Mouse (Mus musculus): Measurements from ENCODE around the gene Rtn4rl1. TPM values are rescaled to one million over a fixed set of nuclear protein-coding genes. Genes with fewer than 3 reads are reported as not detected.

Rtn4rl1 gene
- total RNA-seq, 2 experiments from 2014 or later, result 37.3 to 53.0 TPM

- peak; percentile 51 to 81 for DNase-seq
Observed at GRCm38 (mm10) chr11:75213372-75214080, 19.9 kb downstream of the Rtn4rl1 start.

- DNase-seq, result no peak
Observed at GRCm38 (mm10) chr11:75214081-75214950, 20.7 kb downstream of the Rtn4rl1 start.

- peak; percentile 77 to 87 for DNase-seq
Observed at GRCm38 (mm10) chr11:75220115-75220514, 26.5 kb downstream of the Rtn4rl1 start.

- DNase-seq, result peak; percentile 37 to 41
Observed at GRCm38 (mm10) chr11:75220517-75221145, 27.0 kb downstream of the Rtn4rl1 start.

- peak in 1 of 2 experiments; percentile 46 for DNase-seq
Observed at GRCm38 (mm10) chr11:75224062-75224461, 30.5 kb downstream of the Rtn4rl1 start.

DNA sequence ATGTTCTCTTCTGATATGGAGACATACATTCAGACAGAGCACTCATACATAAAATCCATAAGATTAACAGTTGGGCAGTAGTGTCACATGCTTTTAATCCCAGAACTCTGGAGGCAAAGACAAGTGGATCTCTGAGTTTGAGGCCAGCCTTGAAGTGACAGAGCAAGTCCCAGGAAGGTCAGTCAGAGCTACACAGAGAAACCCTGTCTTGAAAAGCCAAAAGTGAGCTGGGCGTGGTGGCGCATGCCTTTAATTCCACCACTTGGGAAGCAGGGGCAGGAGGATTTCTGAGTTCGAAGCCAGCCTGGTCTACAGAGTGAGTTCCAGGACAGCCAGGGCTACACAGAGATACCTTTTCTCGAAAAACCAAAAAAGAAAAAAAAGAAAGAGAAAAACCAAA is 31.3 kb downstream of the Rtn4rl1 start:
- DNase-seq, result no peak

- no peak for DNase-seq
Observed at GRCm38 (mm10) chr11:75227632-75228031, 34.0 kb downstream of the Rtn4rl1 start.

DNA sequence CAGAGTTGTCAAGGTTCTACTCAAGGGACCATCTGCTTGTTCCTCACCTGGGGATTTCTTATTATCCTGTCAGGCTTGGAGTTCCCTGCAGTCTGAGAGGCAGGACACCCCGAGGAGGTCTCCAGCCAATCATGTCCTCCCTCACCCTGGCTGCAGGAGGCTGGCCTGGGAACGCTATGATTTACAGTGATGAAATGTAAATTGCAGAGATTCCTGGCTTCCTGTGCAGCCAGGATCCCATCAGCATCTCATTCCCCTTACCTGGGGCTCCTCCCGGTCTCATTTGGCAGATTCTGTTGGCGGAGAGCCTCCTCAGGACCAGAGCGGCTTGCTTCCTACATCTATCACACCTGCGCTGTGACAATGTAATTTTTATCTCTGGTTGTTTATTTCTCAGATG is 35.7 kb downstream of the Rtn4rl1 start:
- DNase-seq, result no peak

GRCm38 (mm10) chr11:75230272-75230760 is 36.7 kb downstream of the Rtn4rl1 start:
- DNase-seq, result no peak

DNA sequence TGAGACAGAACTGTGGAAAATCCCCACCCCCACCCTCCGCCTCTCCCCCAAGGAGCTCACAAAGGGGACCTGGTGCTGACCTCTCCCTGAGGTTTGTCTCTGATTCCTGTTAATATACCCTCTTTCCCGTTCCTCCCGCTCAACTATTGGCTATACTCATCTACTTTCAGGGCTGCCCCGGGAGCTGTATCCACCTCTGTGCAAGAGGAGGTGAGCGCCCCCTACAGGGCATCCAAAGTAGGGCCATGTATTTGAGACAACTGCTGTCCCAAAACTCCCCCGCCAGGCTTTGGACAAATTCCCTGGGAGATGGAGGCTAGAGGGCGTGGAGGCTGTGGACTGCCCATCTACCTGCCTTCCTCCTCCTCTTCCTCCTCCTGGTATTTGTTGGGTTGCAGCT is 38.2 kb downstream of the Rtn4rl1 start:
- DNase-seq, result peak; percentile 85 to 90

DNA sequence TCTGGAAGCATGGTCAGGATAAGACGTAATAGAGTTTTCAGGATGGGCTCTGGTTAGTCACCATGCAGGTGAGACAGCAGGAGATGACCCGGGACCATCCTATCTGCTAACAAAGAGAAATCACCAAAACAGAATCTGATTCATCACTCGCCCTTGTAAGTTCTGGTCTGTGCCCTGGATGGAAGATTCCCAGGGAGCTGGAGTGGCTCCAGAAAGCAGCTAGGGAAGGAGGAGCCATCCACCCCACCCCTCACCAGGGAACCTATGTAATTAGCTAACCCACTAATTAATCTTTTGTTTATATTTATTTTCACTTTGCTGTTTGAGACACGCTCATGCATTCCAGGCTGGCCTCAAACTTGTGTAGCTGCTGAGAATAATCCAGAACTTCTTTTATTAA is 38.9 kb downstream of the Rtn4rl1 start:
- DNase-seq, result peak; percentile 84 to 86

DNA sequence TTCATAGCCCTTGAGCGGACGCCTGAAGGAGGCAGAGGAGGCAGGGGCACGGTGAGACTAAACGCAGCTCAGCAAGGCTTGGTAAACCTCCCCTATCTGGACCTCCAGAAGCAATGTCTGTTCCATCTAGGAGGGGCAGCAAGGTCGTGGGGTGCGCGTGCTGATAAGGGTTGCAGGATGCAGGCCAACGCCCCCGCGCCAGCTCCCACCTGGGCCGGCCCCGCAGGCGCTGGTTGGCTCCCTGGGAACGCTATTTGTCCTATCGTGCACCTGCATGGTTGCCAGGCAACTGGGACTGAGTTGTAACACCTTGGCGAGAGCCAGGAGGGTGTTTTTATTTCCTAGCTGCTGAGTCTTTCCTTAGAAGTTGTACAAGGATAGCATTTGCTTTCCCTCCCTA is 41.2 kb downstream of the Rtn4rl1 start:
- DNase-seq, result no peak

DNA sequence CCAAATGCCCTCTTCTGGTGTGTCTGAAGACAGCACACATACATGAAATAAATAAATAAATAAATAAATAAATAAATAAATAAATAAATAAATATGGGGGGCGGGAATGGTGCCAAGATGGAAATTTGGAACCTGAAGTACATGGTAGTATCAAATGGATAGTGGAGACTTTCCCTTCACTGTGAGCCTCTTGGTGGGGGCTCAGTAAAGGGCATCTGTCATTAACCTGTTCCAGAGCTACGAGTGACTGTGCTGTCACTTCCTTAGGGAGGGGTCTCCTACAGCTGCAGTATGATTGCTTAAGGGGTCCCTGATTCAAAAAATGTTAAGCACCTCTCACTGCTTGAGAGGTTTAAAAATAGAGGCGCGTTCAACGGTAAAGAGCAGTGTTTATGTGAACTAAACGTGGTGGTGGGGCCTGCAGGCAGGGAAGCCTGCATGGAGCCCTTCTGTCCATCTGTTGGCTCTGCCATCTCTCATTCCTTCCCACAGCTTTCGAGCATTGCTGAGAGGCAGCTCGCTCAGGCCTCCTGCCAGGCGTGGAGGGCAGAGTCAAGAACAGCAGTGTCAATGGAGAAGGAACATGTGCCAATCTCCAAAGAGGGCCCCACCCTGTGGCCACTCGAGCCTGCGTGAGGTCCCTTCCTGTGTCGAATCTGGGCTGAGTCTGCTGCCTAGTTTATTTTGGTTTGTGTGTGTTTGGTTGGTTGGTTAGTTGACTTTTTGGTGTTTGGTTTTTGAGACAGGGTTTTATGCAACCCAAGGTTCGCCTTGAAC is 46.8 kb downstream of the Rtn4rl1 start:
- no peak for DNase-seq

DNA sequence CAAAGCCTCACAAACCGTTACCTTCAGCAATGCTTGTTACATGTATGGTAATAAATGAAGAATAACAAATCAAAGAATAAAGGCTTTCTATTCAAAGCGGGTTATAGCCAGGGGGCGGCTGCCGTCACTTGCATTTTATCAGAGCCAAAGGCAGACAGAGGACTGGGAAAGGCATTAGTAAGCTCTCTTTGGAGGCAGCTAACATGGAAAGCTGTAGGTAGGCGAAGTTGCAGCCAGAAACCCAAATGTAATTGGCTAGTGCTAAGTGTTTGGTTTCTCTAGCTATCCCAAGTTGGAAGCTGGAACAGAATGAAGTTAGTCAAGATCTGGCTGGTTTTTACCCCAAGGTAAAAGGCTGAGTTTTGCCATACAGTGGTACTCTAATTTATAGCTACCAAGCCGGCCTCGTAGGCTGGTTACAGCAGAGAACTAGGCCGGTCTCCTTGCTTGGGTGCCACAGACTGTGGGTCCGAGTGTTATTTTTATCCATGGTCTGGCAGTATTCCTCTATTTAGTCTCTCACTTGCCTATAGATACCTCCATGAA is 49.2 kb downstream of the Rtn4rl1 start:
- no peak for DNase-seq

DNA sequence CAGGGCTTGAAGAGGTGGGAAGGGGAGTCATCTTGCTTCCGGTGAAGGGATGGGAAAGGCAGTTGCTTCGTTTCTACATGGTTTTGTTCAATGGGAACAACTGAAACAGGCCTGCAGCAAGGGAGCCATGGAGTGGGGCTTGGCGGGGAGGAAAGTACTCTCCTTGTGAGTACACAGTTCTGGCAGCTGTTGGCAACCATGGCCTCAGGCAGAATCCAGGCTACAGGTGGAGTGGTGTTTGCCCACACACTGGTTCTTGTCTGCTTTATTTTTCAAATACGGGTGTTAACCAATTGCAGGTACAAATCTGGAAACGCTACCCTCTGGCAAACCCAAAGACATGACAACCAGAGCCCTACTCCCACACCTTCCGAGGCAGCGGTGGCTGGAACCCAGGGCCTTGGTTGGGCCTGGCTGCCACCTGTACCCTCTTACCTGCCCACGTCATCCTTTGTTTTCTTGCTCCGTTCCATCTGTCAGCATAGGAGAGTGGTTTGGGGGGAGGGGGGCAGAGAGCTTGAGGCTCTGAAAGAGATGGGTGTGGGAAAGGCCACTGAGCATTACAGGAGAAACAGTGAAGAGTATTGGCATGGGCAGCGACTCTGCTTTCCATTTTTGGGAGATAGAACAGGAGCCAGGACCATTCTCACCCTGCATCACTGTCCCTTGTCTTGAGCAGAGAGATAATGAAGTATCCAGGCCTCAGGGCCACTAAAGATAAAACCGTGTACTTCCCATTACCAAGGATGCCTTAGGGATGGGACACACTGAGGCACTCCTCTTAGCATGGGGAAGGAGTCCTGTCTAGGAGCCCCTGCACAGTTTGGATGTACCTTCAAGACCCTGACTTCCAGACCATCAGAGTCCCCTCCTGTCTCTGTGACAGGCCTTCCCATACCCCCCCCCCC is 51.0 kb downstream of the Rtn4rl1 start:
- no peak for DNase-seq

- DNase-seq, result no peak
Observed at GRCm38 (mm10) chr11:75245372-75246330, 52.1 kb downstream of the Rtn4rl1 start.

DNA sequence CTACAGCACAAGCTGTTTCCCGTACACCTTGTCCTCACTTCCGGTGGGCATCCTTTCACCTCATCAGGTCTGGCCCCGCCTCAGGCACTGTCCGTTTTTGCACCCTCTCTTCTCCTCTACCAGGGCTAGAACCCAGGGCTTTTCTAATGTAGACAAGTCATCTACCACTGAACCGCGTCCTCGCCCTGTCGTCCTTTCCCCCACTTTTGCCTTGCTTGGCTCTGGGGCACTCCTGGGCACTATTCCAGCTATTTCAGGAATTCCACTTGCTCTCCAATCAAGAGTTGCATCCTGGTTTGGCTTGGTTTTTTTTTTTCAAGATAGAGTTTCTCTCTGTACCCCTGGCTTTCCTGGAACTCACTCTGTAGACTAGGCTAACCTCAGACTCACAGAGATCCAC is 53.0 kb downstream of the Rtn4rl1 start:
- peak; percentile 58 to 73 for DNase-seq

DNA sequence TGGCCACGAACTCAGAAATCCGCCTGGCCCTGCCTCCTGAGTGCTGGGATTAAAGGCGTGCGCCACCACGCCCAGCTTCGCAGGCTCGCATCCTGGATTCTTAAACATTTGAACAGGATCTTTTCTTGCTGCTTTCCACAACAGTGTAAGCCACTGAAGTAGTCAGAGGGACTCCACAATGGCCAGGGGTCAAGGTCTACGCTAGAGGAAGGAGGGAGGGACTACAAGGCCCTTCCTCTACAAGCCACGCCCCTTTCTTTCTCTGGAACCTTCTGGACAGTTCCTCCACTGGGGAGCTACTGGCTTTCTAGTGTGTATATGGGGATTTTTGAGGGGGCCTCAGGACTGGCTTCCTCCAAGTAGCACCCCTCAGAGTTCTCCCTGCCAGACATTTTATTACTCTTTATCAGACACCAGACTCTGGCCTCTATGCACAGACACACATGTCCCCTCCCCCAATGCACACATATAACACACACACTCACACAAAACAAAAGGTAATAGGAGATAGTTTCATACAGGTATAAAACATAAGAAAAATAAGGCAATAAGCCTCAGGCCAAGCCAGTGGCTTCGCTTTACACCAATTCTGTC is 53.7 kb downstream of the Rtn4rl1 start:
- DNase-seq, result no peak

- DNase-seq, result no peak
Observed at GRCm38 (mm10) chr11:75249588-75249987, 56.0 kb downstream of the Rtn4rl1 start.
